Mouse (Mus musculus): ENCODE measurements at regions not wholly inside any gene's neighbourhood (a gene's known extent, or its start where the extent isn't known, plus 50 kb on each side); places are given as distances from the start of the nearest gene placed in this dataset.

- TF ChIP-seq CTCF (IDR thresholded peaks at IDR 0.05; ENCODE audit: control insufficient read depth, insufficient read depth, low read length) (no peak), POLR2A (IDR thresholded peaks at IDR 0.05; ENCODE audit: borderline replicate concordance, control insufficient read depth, low read depth, low read length) (no peak)
Measured at GRCm38 (mm10) chr8:115524713-115525112, 182.9 kb downstream of the Maf start.
